Mouse (Mus musculus): ENCODE data around the gene Iffo2. TPM values are rescaled to one million over a fixed set of nuclear protein-coding genes. Genes with fewer than 3 reads are reported as not detected.

Iffo2 gene
- polyA plus RNA-seq, 1 experiment = 3.6 TPM

DNA sequence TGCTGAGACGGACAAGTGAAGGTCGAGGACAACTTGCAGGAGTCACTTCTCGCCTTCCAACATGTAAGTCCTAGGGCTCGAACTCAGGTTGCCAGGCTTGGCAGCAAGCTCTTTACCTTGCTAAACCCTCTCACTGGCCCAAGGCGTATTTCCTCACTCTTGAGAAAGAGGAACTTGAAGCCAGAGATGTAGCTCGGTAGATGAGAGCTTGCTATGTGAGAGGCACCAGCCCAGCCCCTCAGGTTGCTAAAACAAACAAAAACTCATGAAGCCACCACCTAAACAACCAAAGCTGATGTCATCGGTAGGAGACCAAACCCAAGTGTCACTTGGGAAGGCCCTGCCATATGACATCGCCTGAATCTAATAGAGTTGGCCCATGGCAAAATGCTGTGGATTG, 26.4 kb upstream of the Iffo2 start:
- no peaks in the 10 kb centered on the region for H3K4me1 ChIP-seq (ENCODE audit: control insufficient read depth, insufficient read depth, low read length)
- H3K36me3 ChIP-seq (ENCODE audit: control insufficient read depth, insufficient read depth, low read length) = no peaks in the 10 kb centered on the region
- no peak overlapping the region for H3K4me3 ChIP-seq (ENCODE audit: insufficient read depth, low read depth, low read length)
- TF ChIP-seq POLR2A (IDR thresholded peaks at IDR 0.05; ENCODE audit: low read depth, low read length) (no peak), CTCF (conservative IDR thresholded peaks at IDR 0.05; ENCODE audit: insufficient read depth, insufficient read length, low read depth, low read length) (no peak)
- 92% methylated on average over 8 of the region's 8 CpGs for WGBS
- H3K27me3 ChIP-seq (replicated peaks; ENCODE audit: control insufficient read depth, insufficient read depth, low read length) = no peaks in the 10 kb centered on the region
- no peak for DNase-seq
- H3K27ac ChIP-seq (ENCODE audit: insufficient read depth, low read depth, low read length) = no peak overlapping the region

DNA sequence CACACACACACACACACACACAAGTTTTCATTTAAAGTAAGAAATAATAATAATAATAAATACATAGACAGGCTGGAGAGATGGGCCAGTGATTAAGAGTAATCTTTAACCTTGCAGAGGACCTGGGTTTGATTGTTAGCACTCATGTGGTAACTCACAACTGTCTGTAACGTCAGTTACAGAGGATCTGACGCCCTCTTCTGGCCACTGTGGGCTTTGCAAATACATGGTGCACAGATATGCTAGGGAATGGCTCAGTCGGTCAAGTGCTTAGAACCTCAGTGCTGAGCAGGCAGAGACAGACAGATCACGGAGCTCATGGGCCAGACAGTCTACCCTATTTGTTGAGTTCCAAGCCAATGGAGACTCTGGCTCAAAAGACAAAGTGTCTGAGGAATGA, 24.6 kb upstream of the Iffo2 start:
- H3K4me1 ChIP-seq (ENCODE audit: control insufficient read depth, insufficient read depth, low read length) = no peaks in the 10 kb centered on the region
- no peaks in the 10 kb centered on the region for H3K36me3 ChIP-seq (ENCODE audit: control insufficient read depth, insufficient read depth, low read length)
- H3K4me3 ChIP-seq (ENCODE audit: insufficient read depth, low read depth, low read length) = no peak overlapping the region
- no peak for DNase-seq
- TF ChIP-seq POLR2A (IDR thresholded peaks at IDR 0.05; ENCODE audit: low read depth, low read length) (no peak), CTCF (conservative IDR thresholded peaks at IDR 0.05; ENCODE audit: insufficient read depth, insufficient read length, low read depth, low read length) (no peak)
- no peaks in the 10 kb centered on the region for H3K27me3 ChIP-seq (replicated peaks; ENCODE audit: control insufficient read depth, insufficient read depth, low read length)
- no peak overlapping the region for H3K27ac ChIP-seq (ENCODE audit: insufficient read depth, low read depth, low read length)
- 80% methylated on average over 4 of the region's 4 CpGs for WGBS

DNA sequence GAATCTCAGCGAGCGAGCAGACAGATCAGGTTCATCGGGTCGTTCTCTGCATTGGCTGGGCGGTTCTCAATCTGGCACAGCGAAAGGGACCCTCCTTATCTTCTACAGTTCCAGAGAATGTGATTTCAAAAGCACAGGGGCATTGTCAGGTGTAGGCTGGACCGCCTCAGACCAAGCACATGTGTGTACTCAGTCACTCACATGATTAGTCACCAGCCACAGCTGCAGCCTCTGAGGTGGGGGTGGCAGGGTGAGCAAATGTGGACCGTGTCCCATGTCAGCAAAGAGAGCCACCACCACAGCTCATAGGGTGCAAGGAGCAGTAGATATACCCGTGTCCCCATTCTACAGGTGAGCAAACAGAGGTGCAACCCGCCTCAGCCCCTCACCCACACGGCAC, 23.6 kb upstream of the Iffo2 start:
- DNase-seq = no peak
- Histone ChIP-seq H3K27me3 (replicated peaks; ENCODE audit: control insufficient read depth, insufficient read depth, low read length) (no peaks in the 10 kb centered on the region), H3K36me3 (ENCODE audit: control insufficient read depth, insufficient read depth, low read length) (no peaks in the 10 kb centered on the region), H3K27ac (ENCODE audit: insufficient read depth, low read depth, low read length) (no peak overlapping the region), H3K4me1 (ENCODE audit: control insufficient read depth, insufficient read depth, low read length) (no peaks in the 10 kb centered on the region), H3K4me3 (ENCODE audit: insufficient read depth, low read depth, low read length) (no peak overlapping the region)
- WGBS = 91% methylated on average over 11 of the region's 11 CpGs
- TF ChIP-seq POLR2A (IDR thresholded peaks at IDR 0.05; ENCODE audit: low read depth, low read length) (no peak), CTCF (conservative IDR thresholded peaks at IDR 0.05; ENCODE audit: insufficient read depth, insufficient read length, low read depth, low read length) (no peak)

DNA sequence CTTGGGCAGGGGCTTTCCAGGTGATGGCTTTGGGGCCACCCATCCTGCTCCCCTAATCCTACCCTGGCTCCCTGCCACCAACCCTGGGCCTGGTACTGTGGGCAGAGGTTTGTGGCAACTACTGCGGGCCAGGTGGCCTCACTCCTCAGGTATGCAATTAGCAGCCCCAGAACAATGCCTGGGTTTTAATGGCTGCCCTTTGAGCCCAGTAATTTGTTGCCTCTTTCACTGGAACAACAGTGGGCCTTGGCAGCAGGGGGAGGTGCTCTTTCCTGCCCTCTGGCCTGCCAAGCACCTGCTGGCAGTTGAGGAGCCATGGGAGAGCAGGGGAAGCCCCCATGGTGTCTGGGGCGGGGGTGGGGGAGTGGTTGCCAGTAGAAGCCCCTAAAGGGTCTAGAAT, 21.3 kb upstream of the Iffo2 start:
- Histone ChIP-seq H3K27me3 (replicated peaks; ENCODE audit: control insufficient read depth, insufficient read depth, low read length) (no peaks in the 10 kb centered on the region), H3K4me1 (ENCODE audit: control insufficient read depth, insufficient read depth, low read length) (no peaks in the 10 kb centered on the region), H3K4me3 (ENCODE audit: insufficient read depth, low read depth, low read length) (no peak overlapping the region), H3K36me3 (ENCODE audit: control insufficient read depth, insufficient read depth, low read length) (no peaks in the 10 kb centered on the region), H3K27ac (ENCODE audit: insufficient read depth, low read depth, low read length) (no peak overlapping the region)
- DNase-seq = no peak
- no peak for TF ChIP-seq CTCF (conservative IDR thresholded peaks at IDR 0.05; ENCODE audit: insufficient read depth, insufficient read length, low read depth, low read length)
- TF ChIP-seq POLR2A (IDR thresholded peaks at IDR 0.05; ENCODE audit: low read depth, low read length) = no peak
- WGBS = 58% methylated on average over 2 of the region's 2 CpGs

DNA sequence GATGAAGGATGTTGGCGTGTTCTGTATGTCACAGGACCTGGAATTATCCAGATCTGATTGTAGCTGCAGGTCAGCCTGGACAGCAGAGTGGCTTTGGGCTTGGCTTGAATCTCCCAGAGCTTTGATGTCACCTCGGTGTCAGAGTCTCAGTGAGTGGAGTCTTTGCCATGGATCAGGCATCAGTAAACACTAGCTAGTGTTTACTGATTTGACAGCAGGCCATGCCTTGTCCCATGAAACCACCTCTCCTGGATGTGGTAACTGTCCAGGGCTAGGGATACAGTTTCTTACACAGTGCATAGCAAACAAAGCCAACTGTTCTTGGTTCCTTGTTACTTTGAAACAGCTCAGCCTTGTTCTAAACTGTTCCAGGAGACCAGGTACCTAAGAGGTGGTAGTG, 18.8 kb upstream of the Iffo2 start:
- TF ChIP-seq CTCF (conservative IDR thresholded peaks at IDR 0.05; ENCODE audit: insufficient read depth, insufficient read length, low read depth, low read length) = no peak
- TF ChIP-seq POLR2A (IDR thresholded peaks at IDR 0.05; ENCODE audit: low read depth, low read length) = no peak
- no peak for DNase-seq
- H3K4me3 ChIP-seq (ENCODE audit: insufficient read depth, low read depth, low read length) = no peak overlapping the region
- WGBS = 90% methylated on average over 2 of the region's 2 CpGs
- H3K36me3 ChIP-seq (ENCODE audit: control insufficient read depth, insufficient read depth, low read length) = no peaks in the 10 kb centered on the region
- H3K4me1 ChIP-seq (ENCODE audit: control insufficient read depth, insufficient read depth, low read length) = no peaks in the 10 kb centered on the region
- no peak overlapping the region for H3K27ac ChIP-seq (ENCODE audit: insufficient read depth, low read depth, low read length)
- H3K27me3 ChIP-seq (replicated peaks; ENCODE audit: control insufficient read depth, insufficient read depth, low read length) = no peaks in the 10 kb centered on the region

DNA sequence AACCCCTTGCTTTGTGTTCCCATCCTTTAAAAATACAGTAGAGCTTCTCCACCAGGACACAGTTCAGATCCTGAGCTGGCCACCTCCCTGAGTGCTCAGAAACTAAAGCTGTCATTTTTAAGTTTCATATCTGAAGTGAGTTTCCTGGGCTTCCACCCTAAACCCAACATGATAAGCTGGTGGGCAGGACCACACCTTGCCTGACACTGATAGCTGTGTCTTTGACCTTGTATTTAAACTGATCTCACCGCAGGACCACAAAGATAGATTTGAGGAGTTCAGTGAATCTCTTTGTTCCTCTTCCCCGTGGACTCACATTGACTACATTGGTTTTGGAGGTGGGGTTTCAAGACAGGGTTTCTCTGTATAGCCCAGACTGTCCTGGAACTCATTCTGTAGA, 17.4 kb upstream of the Iffo2 start:
- no peak for TF ChIP-seq POLR2A (IDR thresholded peaks at IDR 0.05; ENCODE audit: low read depth, low read length)
- TF ChIP-seq CTCF (conservative IDR thresholded peaks at IDR 0.05; ENCODE audit: insufficient read depth, insufficient read length, low read depth, low read length) = no peak

DNA sequence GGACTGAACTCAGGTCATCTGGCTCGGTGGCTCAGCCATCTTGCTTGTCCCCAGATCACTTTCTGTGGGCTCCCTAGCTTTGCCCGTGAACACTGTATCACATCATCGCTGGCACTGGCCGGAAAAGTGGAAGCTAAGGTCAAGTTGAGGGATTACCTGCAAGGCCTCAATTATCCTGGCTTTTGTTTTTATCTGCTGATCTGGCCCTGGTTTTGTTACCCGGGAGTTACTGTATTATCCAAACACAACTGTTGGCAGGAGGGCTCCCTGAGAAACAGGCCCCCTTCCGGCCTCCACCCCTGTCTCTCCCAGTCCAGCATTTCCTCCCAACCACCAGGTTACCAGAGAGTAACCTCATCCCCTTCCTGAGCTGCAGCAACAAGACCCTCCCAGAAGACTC, 11.1 kb upstream of the Iffo2 start:
- H3K27ac ChIP-seq (ENCODE audit: insufficient read depth, low read depth, low read length) = no peak overlapping the region

More for the DNA sequence above, 17.4 kb upstream of the Iffo2 start:
- Histone ChIP-seq H3K27me3 (replicated peaks; ENCODE audit: control insufficient read depth, insufficient read depth, low read length) (no peaks in the 10 kb centered on the region), H3K4me3 (ENCODE audit: insufficient read depth, low read depth, low read length) (no peak overlapping the region), H3K36me3 (ENCODE audit: control insufficient read depth, insufficient read depth, low read length) (no peaks in the 10 kb centered on the region), H3K27ac (ENCODE audit: insufficient read depth, low read depth, low read length) (no peak overlapping the region), H3K4me1 (ENCODE audit: control insufficient read depth, insufficient read depth, low read length) (no peaks in the 10 kb centered on the region)
- no peak for DNase-seq
- 81% methylated on average over 2 of the region's 2 CpGs for WGBS

DNA sequence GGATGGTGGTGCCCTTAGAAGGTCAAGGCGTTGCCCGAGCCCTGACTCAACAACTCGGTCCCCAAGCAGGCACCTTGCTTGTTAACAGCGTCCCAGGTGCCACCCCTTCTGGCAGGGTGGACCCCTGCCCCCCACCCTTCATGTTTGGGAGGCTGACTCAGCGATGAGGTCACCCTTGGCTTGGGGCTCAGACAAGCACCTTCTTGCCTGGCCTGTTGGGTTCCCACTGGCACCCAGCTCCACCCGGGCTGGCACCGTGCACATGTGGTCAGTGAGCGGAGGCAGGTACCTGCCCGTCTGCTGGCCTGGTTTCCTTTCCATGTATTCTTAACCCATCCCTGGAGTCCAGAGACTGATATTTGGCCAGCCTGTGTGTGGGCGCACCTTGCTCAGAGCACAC, 8.4 kb upstream of the Iffo2 start:
- no peaks in the 10 kb centered on the region for H3K4me1 ChIP-seq (ENCODE audit: control insufficient read depth, insufficient read depth, low read length)
- H3K27me3 ChIP-seq (replicated peaks; ENCODE audit: control insufficient read depth, insufficient read depth, low read length) = no peaks in the 10 kb centered on the region
- 88% methylated on average over 10 of the region's 10 CpGs for WGBS
- H3K27ac ChIP-seq (ENCODE audit: insufficient read depth, low read depth, low read length) = no peak overlapping the region
- H3K4me3 ChIP-seq (ENCODE audit: insufficient read depth, low read depth, low read length) = no peak overlapping the region
- H3K36me3 ChIP-seq (ENCODE audit: control insufficient read depth, insufficient read depth, low read length) = no peaks in the 10 kb centered on the region
- no peak for DNase-seq
- TF ChIP-seq POLR2A (IDR thresholded peaks at IDR 0.05; ENCODE audit: low read depth, low read length) (no peak), CTCF (conservative IDR thresholded peaks at IDR 0.05; ENCODE audit: insufficient read depth, insufficient read length, low read depth, low read length) (no peak)

More for the DNA sequence above, 11.1 kb upstream of the Iffo2 start:
- Histone ChIP-seq H3K36me3 (ENCODE audit: control insufficient read depth, insufficient read depth, low read length) (no peaks in the 10 kb centered on the region), H3K4me1 (ENCODE audit: control insufficient read depth, insufficient read depth, low read length) (no peaks in the 10 kb centered on the region), H3K4me3 (ENCODE audit: insufficient read depth, low read depth, low read length) (no peak overlapping the region), H3K27me3 (replicated peaks; ENCODE audit: control insufficient read depth, insufficient read depth, low read length) (no peaks in the 10 kb centered on the region)
- TF ChIP-seq CTCF (conservative IDR thresholded peaks at IDR 0.05; ENCODE audit: insufficient read depth, insufficient read length, low read depth, low read length) (no peak), POLR2A (IDR thresholded peaks at IDR 0.05; ENCODE audit: low read depth, low read length) (no peak)
- WGBS = 76% methylated on average over 6 of the region's 6 CpGs
- no peak for DNase-seq
